Mouse (Mus musculus): ENCODE data around the gene Nat10. TPM values are rescaled to one million over a fixed set of nuclear protein-coding genes. Genes with fewer than 3 reads are reported as not detected.

Gene Nat10
- total RNA-seq, 2 experiments from 2014 or later: 20.5 to 29.1 TPM

DNA sequence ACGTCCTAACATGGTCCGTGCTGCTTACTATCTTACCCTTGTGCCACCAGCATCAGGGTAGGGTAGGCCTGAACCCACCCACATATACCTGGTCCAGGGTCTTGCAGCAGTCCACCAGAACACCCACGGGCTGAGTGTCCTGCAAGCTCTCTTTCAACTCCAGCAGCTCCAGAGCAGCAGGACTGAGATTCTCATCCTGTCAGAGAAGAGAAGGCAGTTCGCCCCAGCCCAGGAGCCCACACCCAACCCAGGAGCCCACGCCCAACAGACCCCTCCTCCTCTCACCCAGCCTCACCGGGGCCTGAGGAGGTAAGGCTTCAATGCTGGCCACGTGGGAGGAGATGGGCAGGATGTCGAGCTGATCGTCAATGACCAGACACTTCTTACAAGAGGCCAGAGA lies 13.2 kb downstream of the Nat10 start:
- DNase-seq (ENCODE audit: low spot score in 2 of 2): no peak
- intact Hi-C loops (cut with DNase I): loop anchor here (10.0 kb wide), 1 partner anchor 293 kb away; no protein-coding TSS in a partner anchor

DNA sequence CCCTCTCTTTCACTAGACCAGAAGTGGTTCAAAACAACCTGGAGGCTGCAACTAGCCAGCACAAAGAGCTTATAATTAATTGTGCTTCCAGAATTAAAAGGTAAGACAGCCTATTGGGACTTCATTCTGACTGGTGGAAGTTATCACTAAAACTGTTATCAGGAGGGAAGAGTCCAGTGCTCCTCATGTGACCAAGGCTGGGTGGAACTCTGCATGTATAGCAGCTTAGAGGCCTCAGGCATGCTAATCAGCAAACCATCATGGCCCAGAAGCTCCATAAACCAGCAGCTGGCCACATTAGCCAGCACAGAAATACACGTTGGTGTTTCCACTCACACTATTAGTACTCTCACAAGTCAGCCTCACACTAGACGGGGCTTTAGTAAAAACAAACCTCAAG lies 14.3 kb downstream of the Nat10 start:
- DNase-seq (ENCODE audit: low spot score in 2 of 2): no peak
- intact Hi-C loops (cut with DNase I): loop anchor here (10.0 kb wide), 1 partner anchor 292 kb away; no protein-coding TSS in a partner anchor

DNA sequence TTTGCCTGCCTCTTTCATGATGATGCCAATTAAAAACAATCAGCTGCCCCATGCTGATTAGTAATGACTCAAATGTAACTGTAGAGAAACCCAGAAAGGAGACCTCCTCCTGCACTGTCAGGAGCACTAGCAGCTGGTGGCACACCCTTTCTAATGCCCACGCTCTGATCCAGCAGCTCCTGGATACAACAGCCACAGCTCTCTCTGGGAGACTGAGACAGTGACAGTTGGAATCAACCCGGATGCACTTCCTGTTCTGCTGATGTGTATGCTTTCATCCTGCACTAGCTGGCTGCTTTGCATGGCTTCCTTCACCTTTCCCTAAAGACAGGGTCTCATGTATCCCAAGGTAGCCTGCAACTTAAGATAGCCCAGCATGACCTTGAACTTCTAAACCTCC lies 15.0 kb downstream of the Nat10 start:
- DNase-seq (ENCODE audit: low spot score in 2 of 2): no peak
- intact Hi-C loops (cut with DNase I): loop anchor here (10.0 kb wide), 1 partner anchor 291 kb away; no protein-coding TSS in a partner anchor

DNA sequence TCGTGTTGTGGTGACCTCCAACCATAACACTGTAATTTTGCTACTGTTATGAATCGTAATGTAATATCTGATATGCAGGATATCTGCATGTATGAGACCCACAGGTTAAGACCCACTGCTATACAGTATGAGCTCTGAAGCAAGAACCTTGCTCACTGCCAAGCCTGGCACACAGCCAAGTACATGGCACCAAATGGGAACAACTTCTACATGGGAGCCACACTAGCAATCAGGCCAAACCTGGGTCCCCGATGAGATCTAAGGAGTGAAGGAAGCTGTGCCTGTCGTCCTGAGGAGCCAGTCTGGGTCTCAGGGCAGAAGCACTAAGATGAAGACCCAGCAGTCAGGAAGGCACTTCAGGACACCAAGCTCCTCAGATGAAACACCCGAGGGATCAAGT lies 15.6 kb downstream of the Nat10 start:
- intact Hi-C loops (cut with DNase I): loop anchor here (10.0 kb wide), 1 partner anchor 291 kb away; no protein-coding TSS in a partner anchor
- no peak for DNase-seq (ENCODE audit: low spot score in 2 of 2)

DNA sequence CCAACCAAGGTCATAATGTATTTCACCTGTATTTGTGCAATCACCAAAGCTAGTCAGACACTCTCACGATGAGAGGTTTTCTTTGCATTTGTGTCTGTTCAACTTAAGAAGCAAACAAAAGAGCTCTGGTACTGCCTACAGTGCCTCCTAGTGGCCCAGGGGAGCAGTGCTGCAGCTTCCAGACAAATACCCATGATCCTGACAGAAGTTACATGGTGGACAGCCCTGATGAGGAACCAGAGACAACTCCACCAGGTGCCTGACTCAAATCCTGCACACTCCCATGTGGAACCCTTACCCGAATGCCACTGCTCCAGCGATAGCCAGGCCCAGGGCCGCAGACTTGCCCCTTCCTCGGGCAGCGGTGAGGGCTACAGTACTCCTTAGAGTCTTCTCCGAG lies 17.1 kb downstream of the Nat10 start:
- intact Hi-C loops (cut with DNase I): loop anchor here (10.0 kb wide), 1 partner anchor 289 kb away; no protein-coding TSS in a partner anchor

DNA sequence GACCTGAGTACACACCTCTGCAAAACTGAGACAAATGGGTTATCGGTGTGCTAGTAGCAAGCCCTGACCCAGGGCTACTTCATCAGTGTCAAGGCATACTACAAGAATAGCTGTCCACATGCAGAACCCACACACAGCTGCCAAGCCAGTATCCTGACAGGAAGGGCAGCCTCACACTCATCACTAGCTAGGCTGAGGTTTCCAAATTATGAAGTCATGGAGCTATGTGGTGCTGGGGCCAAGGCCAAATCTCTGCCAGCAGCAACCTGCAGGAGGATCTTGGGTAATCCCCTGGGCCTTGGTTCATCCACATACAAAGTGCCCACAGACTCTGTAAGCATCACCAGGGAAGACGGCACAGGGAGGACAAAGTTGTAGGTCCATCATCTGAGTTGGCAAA lies 17.5 kb downstream of the Nat10 start:
- no peak for DNase-seq (ENCODE audit: low spot score in 2 of 2)
- intact Hi-C loops (cut with DNase I): loop anchor here (10.0 kb wide), 1 partner anchor 289 kb away; no protein-coding TSS in a partner anchor

More for the DNA sequence above, 17.1 kb downstream of the Nat10 start:
- peak; percentile 39 to 41 for DNase-seq (ENCODE audit: low spot score in 2 of 2)

DNA sequence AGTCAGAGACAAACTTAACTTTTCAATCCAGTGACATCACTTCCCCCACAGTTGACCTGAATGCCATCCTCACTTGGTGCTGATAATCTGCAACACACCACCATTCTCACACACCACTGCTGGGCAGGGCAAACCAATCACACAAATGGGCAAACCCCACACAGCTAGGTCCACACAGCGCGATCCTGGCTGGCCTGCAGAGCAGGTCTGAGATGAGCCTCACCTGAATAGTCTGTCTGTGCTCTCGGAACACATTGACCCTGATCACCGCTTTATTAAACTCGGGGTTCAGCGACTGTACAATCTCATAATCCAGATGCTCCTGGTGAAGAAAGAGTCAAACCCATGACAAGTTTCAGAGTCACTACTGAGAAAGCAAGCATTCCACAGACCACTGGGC lies 18.2 kb downstream of the Nat10 start:
- intact Hi-C loops (cut with DNase I): loop anchor here (10.0 kb wide), 1 partner anchor 288 kb away; no protein-coding TSS in a partner anchor

DNA sequence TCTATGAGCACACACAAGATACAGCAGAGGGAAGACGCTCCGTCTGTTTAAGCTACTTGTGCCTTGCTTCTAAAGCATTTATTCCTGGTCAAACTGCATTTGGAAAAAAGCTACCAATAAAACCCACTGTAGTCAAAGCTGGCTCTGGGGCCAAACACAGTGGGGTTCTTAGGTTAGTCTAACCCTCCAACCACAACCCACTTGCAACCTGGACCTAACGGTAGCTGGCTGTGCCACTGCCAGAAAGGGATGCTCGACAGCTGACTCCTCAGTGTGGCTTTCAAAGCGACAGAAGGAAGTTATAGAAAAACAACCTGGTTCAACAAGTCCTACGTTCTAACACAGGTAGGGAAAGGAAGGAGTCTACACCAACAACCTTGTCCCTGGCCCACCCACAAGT lies 29.6 kb downstream of the Nat10 start:
- DNase-seq (ENCODE audit: low spot score in 2 of 2): no peak
- intact Hi-C loops (cut with DNase I): no loop called here

More for the DNA sequence above, 18.2 kb downstream of the Nat10 start:
- no peak for DNase-seq (ENCODE audit: low spot score in 2 of 2)

DNA sequence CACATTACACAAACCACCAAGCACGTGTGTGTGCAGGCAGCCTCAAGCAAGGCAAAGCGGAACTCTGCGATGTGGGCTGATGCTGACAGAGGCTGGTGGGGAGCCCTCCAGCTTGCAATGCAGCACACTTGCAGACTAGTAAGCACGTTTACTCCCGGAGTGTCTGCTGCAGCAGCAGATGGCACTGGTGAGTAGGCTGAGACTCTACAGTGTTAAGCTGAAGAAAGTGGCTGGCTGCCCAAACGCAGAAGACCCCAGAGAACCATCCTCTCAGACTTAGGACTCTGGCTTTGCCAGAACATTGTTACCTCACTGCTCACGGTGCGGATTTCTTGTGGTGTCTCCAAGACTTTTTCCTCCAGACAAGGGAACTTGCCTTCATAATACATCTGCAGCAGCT lies 30.1 kb downstream of the Nat10 start:
- peak; percentile 70 to 75 for DNase-seq (ENCODE audit: low spot score in 2 of 2)
- intact Hi-C loops (cut with DNase I): no loop called here

DNA sequence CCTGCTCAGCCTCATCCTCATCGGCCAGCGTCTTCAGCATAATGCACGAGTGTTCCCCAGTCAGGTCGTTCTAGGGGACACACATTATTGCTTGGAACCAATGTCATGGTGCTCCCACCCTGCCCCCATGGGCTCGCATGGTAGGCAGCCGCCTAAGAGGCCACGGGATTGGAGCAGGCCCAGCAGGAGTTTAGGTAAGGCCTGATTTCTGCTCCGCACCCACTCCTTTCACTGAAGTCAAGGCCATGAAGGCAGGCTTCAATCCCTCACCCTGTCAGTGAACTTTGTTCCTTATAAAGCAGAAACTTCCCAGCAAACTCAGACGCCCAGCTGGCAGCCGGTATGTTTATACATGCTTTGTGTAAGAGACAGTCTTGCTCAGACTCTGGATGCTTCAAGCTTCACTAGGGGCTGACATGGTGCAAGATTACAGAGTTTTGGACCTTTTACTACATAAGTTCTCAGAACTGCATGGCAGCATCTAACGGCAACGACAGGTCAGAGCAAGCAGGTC lies 33.0 kb downstream of the Nat10 start:
- intact Hi-C loops (cut with DNase I): no loop called here
- no peak for DNase-seq (ENCODE audit: low spot score in 2 of 2)

DNA sequence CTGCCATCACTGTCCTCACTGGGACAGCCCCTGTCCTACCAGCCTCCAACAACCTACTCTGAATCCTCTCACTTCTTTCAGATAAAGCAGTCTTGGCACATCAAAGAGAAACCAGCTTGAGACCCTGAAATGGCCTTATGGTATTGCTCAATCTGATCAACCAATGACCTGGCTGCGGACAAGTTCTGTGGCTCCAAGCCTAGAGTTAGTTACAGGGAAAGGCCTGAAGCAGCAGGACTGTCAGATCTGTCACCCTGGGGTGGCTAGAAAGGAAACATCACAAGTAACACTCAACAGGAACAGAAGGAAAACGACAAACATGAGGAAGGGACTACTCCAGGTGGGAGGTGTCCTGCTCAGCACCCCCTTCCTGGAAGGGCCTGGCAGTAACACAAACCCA lies 36.5 kb downstream of the Nat10 start:
- no peak for DNase-seq (ENCODE audit: low spot score in 2 of 2)

DNA sequence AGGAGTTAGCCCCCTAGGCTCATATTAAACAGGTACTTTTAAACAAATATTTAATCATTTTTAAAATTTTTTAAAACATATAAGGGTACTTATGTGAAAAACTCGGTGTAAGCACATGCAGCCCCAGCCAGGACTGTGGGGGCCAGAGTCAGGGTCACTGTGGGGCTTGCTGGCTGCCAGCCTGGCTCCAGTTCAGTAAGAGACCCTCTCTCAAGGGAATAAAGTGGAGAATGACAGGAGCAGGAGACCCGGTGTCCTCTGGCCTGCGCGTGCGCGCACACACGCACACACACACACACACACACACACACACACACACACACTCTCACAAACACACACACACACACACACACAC lies 41.8 kb downstream of the Nat10 start:
- intact Hi-C loops (cut with DNase I): loop anchor here (2.0 kb wide), 1 partner anchor 152 kb away; the partner anchor contains the start of gene Abtb2
- DNase-seq (ENCODE audit: low spot score in 2 of 2): no peak

More for the DNA sequence above, 36.5 kb downstream of the Nat10 start:
- intact Hi-C loops (cut with DNase I): no loop called here

DNA sequence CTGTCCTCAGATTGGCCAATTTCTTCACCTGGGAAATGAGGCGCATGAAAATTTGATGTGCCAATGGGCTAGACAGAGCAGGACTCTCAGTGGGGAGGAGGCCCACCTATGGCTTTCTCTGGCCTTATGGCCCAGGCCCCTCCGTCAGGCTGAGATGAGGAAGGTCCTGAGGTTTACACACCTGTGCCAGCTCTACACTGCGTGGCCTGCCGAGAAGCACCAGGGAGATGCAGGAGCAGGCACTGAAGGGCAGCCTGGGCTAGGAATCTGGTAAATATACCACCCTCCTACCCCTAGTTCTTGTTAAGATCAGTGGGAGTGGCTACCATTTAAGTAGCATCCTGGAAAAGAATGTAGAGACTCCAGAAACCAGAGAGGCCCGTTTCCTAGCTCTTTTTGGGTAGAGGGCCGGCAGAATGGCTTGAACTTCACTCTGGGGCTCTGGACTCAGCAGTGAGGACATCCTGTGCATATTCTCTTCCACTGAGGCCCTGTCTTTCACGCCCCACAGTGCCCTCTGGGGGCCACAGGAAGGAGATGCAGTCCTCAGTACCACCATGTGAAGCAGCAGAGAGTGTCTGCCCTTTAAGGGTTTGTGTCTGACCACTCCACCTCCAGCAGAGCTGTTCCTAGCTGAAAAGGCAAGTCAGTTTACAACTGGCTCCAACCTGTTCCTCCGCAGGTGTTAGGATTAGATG lies 42.3 kb downstream of the Nat10 start:
- intact Hi-C loops (cut with DNase I): loop anchor here (2.0 kb wide), 1 partner anchor 152 kb away; the partner anchor contains the start of gene Abtb2
- DNase-seq (ENCODE audit: low spot score in 2 of 2): peak; percentile 65 to 67

DNA sequence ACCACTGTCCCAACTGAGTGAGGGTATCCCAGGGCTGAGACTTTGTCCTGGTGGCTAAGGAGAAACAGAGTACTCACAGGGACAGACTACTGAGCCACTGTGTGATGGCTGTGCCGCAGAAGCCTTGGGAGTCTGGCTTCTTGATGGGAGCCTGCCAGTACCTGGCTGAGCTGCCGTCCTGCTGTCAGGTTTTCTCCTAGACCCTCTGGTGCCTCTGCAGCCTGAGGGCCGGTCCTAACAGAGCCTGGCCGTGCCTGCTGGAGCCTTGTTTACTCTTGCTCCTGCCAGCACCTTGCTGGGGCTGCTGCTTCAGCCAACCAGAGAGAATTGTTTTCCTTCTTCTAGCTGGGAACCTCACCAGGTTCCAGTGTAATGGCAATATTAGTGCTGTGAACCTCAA lies 46.7 kb downstream of the Nat10 start:
- intact Hi-C loops (cut with DNase I): no loop called here
- DNase-seq (ENCODE audit: low spot score in 2 of 2): no peak

DNA sequence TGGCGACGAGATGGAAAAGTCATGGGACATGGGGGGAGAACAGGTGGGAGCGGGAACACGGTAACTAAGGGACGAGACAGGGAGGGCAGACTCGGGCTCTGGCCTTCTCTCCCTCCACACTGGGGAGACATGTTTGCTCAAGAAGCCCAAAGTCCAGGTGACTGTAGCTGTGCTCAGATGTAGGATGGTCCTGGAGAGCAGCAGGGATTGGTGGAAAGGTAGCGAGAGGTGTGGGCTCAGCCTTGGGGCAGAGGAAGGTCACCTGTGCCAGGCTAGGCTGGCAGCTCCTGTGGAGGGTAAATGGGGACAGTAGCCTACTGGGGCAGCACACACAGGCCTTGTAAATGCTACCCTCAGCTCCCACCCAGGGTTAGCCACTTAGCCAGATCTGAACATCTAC lies 47.2 kb downstream of the Nat10 start:
- DNase-seq (ENCODE audit: low spot score in 2 of 2): no peak
- intact Hi-C loops (cut with DNase I): no loop called here

DNA sequence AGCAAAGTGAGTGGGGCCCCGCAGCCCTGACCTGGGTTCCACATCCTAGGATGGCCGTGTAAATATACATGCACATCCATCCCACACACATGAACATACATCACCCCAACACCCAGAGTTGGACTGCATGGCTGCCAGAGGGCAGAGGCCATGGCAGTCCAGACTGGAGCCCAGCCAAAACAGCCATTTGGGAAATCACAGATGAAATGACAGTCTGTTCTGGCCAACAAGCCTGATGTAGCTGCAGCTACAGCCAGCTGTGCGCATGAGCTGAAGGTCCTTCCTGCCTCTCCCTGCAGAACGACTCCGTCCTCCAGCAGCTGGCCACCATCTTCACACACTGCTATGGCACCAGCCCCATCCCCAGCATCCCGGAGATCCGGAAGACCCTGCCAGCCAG lies 50.2 kb downstream of the Nat10 start:
- intact Hi-C loops (cut with DNase I): no loop called here
- DNase-seq (ENCODE audit: low spot score in 2 of 2): no peak

DNA sequence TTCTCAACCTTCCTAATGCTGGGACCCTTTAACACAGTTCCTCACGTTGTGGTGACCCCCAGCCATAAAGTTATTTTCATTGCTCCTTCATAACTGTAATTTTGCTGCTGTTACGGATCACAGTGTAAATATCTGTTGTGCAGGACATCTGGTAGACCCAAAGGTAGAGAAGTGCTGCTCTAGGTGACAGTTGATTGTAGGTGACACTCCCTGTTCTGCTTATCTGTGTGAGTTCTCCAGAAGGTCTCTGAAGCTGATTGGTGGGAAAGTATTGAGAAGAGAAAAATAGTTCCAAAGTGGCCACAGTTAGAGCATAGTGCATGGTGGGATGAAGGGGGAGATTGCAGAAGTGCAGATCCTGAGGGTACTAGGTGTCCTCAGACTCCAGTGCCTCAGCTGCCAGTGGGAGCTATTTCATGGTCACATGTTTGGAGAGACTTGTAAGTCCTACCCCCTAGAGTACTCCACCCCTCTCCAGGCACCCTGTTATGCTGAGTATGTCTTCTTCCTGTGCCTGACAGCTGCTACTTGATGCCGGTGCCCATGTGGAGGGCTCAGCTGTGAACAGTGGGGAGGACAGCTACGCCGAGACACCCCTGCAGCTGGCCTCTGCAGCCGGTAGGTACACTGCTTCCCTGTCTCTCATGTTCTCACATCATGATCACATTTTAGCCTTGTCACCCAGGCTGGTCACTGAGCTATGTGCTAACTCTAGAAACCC lies 53.9 kb downstream of the Nat10 start:
- no peak for DNase-seq (ENCODE audit: low spot score in 2 of 2)
- intact Hi-C loops (cut with DNase I): no loop called here

DNA sequence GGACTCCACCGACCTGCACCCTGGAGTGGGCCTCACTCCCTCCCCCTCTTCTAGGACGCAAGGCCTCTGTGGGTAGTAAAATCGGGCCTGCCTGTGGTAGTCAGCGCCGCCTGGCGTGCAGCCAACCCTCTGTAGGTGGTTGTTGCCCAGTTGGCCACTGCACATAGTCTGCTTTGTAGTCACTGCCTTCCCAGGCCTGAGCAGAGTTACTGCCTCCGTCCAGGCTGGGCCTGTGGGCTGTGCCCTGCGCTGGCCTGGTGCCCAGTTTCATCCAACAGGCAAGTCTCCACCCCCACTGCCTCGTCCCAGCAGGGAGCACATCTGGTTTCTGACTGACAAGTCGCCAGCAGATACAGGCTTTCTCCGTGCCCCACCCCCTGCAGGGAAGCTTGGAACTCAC lies 54.8 kb downstream of the Nat10 start:
- peak; percentile 52 to 61 for DNase-seq (ENCODE audit: low spot score in 2 of 2)
- intact Hi-C loops (cut with DNase I): no loop called here

DNA sequence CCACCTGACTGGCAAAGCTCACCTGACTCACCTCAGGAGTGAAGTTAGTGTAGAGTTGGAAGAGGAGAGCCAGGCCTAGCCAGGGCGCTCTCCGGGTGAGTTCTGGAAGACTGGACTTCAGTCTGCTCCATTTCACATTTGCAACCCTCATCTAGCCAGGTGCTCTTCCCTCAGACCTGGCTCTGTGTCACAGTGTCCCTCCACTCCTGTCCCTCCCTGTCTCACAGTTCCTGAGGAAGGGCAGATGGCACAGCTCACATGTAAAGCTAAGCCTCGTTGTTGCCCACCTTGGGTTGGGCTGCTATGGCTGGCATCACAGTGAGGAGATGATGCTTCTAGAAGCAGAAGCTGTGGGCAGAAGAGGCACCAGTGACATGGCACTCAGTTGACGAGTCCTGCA lies 55.2 kb downstream of the Nat10 start:
- intact Hi-C loops (cut with DNase I): no loop called here
- no peak for DNase-seq (ENCODE audit: low spot score in 2 of 2)

DNA sequence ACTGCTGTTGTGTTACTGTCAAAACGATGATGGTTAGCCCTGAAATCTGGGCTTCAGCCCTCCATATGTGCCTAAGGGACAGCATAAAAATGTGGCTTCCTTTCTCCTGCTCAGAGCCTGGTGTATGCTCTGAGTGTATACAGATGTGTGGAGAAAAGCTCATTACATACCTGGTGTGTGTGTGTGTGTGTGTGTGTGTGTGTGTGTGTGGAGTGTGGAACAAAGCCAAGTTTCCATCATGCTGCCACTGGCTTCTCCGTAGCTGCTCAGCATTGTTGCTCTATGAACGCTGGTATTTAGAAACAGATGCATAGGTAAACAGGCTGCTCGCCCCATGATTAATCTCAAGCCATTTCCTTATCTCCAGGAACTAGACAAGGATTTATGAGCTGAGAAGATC lies 57.2 kb downstream of the Nat10 start:
- DNase-seq (ENCODE audit: low spot score in 2 of 2): no peak
- intact Hi-C loops (cut with DNase I): no loop called here

DNA sequence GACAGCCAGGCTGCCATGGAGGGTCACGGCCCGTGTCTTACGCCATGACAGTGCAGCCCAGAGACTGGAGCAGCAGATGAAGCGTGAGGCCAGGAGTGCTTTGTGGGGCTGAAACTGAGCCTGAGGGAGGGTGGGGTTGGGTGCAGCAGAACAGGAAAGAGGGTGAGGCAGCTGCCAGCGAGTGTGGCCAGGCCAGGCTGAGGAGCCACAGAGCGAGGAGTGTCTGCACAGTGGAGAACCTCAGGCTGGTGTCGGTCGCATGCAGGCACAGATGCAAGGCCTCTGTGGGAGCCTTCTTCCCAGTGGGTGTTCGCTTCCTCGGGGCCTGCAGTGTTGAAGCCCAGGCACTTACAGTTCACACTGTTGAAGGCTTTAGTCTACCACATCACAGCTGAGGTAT lies 57.7 kb downstream of the Nat10 start:
- intact Hi-C loops (cut with DNase I): no loop called here

More for the DNA sequence above, 57.7 kb downstream of the Nat10 start:
- no peak for DNase-seq (ENCODE audit: low spot score in 2 of 2)

Measured in left cerebral cortex, postnatal 36 days (tissue).